Mouse (Mus musculus) MEL (cell line): ENCODE data around the gene Rps6kb2.

ENCODE experiments used
- POLR2A ChIP-seq, 2 experiments: IDR thresholded peaks; 2 replicates each; pipeline ENCODE4 v1.6.1; 2011 to 2012; ENCODE audit warnings: low read length in 2 of 2, mild to moderate bottlenecking in 2 of 2, control low read depth in 1 of 2, improper control_type of control experiment in 1 of 2, low read depth in 1 of 2, moderate library complexity in 1 of 2; ENCODE audit not compliant: control insufficient read depth in 1 of 2, insufficient read depth in 1 of 2, poor library complexity in 1 of 2
- POLR2AphosphoS2 ChIP-seq: IDR thresholded peaks from 2 replicates; pipeline ENCODE4 v1.6.1; 2011; ENCODE audit warnings: low read length, improper control_type of control experiment

GRCm38 (mm10) chr19:4108535-4108934 lies 54.6 kb downstream of the Rps6kb2 start:
- TF ChIP-seq POLR2A (IDR thresholded peaks at IDR 0.05; ENCODE audit: control insufficient read depth in 1 of 2, insufficient read depth in 1 of 2, low read depth in 1 of 2, low read length in 2 of 2, poor library complexity in 1 of 2) = no peak
- no peak for TF ChIP-seq POLR2AphosphoS2
